Mouse (Mus musculus): Measurements from ENCODE around the gene Ppp1r21.

Ppp1r21 gene

GRCm38 (mm10) chr17:88574811-88575210 is 44.9 kb downstream of the Ppp1r21 start:
- DNase-seq (ENCODE audit: low spot score): no peak

GRCm38 (mm10) chr17:88578522-88579242 is 48.8 kb downstream of the Ppp1r21 start:
- no peak for DNase-seq (ENCODE audit: low spot score)

GRCm38 (mm10) chr17:88580556-88580955 is 50.6 kb downstream of the Ppp1r21 start:
- DNase-seq (ENCODE audit: low spot score): no peak

GRCm38 (mm10) chr17:88581511-88582021 is 51.6 kb downstream of the Ppp1r21 start:
- DNase-seq (ENCODE audit: low spot score): peak; percentile 32

- no peak for DNase-seq (ENCODE audit: low spot score)
Observed at GRCm38 (mm10) chr17:88582999-88583398, 53.1 kb downstream of the Ppp1r21 start.

- DNase-seq (ENCODE audit: low spot score): no peak
Observed at GRCm38 (mm10) chr17:88583411-88583810, 53.5 kb downstream of the Ppp1r21 start.

GRCm38 (mm10) chr17:88587371-88587770 is 57.5 kb downstream of the Ppp1r21 start:
- no peak for DNase-seq (ENCODE audit: low spot score)

GRCm38 (mm10) chr17:88588228-88588627 is 58.3 kb downstream of the Ppp1r21 start:
- DNase-seq (ENCODE audit: low spot score): no peak

GRCm38 (mm10) chr17:88590251-88590650 is 60.3 kb downstream of the Ppp1r21 start:
- no peak for DNase-seq (ENCODE audit: low spot score)

GRCm38 (mm10) chr17:88595071-88595470 is 65.2 kb downstream of the Ppp1r21 start:
- DNase-seq (ENCODE audit: low spot score): no peak

- DNase-seq (ENCODE audit: low spot score): no peak
Observed at GRCm38 (mm10) chr17:88596068-88596467, 66.2 kb downstream of the Ppp1r21 start.

GRCm38 (mm10) chr17:88596544-88597221 is 66.8 kb downstream of the Ppp1r21 start:
- DNase-seq (ENCODE audit: low spot score): peak; percentile 42

GRCm38 (mm10) chr17:88597222-88598055 is 67.5 kb downstream of the Ppp1r21 start, which contains the start of gene Ston1:
Gene Ston1, plus strand, starts transcription at chr17:88597684.
- no peak for DNase-seq (ENCODE audit: low spot score)

- DNase-seq (ENCODE audit: low spot score): no peak
Observed at GRCm38 (mm10) chr17:88598056-88598420, 68.1 kb downstream of the Ppp1r21 start.

GRCm38 (mm10) chr17:88598570-88599368 is 68.9 kb downstream of the Ppp1r21 start:
- no peak for DNase-seq (ENCODE audit: low spot score)

GRCm38 (mm10) chr17:88600492-88601026 is 70.6 kb downstream of the Ppp1r21 start:
- DNase-seq (ENCODE audit: low spot score): no peak

GRCm38 (mm10) chr17:88603943-88604342 is 74.0 kb downstream of the Ppp1r21 start:
- DNase-seq (ENCODE audit: low spot score): no peak

- DNase-seq (ENCODE audit: low spot score): no peak
Observed at GRCm38 (mm10) chr17:88606056-88606455, 76.1 kb downstream of the Ppp1r21 start.

GRCm38 (mm10) chr17:88609361-88609760 is 79.4 kb downstream of the Ppp1r21 start:
- DNase-seq (ENCODE audit: low spot score): no peak

- DNase-seq (ENCODE audit: low spot score): no peak
Observed at GRCm38 (mm10) chr17:88611057-88611456, 81.1 kb downstream of the Ppp1r21 start.

- DNase-seq (ENCODE audit: low spot score): no peak
Observed at GRCm38 (mm10) chr17:88613172-88613571, 83.3 kb downstream of the Ppp1r21 start.
